Mouse (Mus musculus): Measurements from ENCODE around the gene Zfp973.
"Not testable (repeated sequence)": the region's sequence is repeated elsewhere in the genome, so short reads cannot be mapped to it uniquely, and the experiment has no call there.

DNA sequence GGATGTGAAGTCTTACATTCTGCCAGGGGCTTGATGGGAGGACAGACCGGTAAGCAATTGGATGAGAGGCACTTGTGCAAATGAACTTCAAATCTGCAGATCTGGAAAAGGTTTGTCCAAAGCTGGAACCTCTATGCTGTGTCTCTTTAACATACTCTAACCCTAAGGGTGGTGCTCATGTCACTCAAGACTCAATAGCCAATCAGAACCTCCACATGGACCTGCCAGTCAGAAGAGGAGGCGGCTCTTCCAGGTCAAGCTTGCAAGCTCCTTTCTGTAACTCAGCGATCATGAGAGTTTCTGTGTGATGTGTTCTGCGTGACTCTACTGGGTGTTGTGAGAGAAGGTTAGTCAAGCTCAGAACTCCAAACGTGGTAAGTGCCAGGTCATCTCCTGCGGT is 37.7 kb downstream of the Zfp973 start, which contains the start of gene Gm14305:
- TF ChIP-seq POLR2A (IDR thresholded peaks at IDR 0.05; ENCODE audit: borderline replicate concordance, extremely low read depth, insufficient read depth, insufficient read length, poor library complexity, severe bottlenecking); CTCF (IDR thresholded peaks at IDR 0.05; ENCODE audit: borderline replicate concordance, extremely low read depth, insufficient read depth, insufficient read length): not testable (repeated sequence)
